Mouse (Mus musculus): Measurements from ENCODE around the gene Cdc37l1. TPM values are rescaled to one million over a fixed set of nuclear protein-coding genes. Genes with fewer than 3 reads are reported as not detected.

Gene Cdc37l1
- polyA plus RNA-seq, 1 experiment, result 70.6 TPM

GRCm38 (mm10) chr19:28968178-28968577 is 22.0 kb upstream of the Cdc37l1 start:
- Histone ChIP-seq H3K4me1 (ENCODE audit: control insufficient read depth, insufficient read depth, low read length) (peaks cover 5% of the 10 kb centered on the region; the same call in 1 of the 2 replicates), H3K4me3 (ENCODE audit: insufficient read depth, low read length) (no peak overlapping the region), H3K27ac (ENCODE audit: insufficient read depth, low read length) (no peak overlapping the region)
- TF ChIP-seq POLR2A (IDR thresholded peaks at IDR 0.05; ENCODE audit: low read depth, low read length) (no peak), CTCF (IDR thresholded peaks at IDR 0.05; ENCODE audit: borderline replicate concordance, insufficient read depth, low read length) (no peak)

DNA sequence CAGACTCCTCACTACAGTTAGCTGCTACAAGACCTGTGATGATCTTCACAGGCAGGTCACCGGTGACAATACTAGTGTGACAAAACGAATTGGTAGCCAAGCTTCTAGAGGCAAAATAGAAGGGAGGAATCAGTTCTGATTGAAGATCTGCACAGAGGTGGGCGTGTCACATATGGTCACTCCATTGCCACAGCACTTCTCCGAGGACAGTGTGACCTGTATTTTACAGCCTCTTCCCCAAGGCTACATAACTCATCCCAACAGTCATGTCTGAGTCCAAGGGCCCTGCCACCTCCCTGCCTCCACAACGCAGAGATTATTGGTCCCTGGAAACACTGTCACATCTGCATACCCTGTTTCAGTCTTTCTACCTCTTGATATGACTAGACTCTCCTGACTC is 20.9 kb upstream of the Cdc37l1 start:
- Histone ChIP-seq H3K4me3 (ENCODE audit: insufficient read depth, low read length) (no peak overlapping the region), H3K27ac (ENCODE audit: insufficient read depth, low read length) (no peak overlapping the region), H3K4me1 (ENCODE audit: control insufficient read depth, insufficient read depth, low read length) (peaks cover 5% of the 10 kb centered on the region; the same call in 1 of the 2 replicates)
- TF ChIP-seq CTCF (IDR thresholded peaks at IDR 0.05; ENCODE audit: borderline replicate concordance, insufficient read depth, low read length), result no peak
- TF ChIP-seq POLR2A (IDR thresholded peaks at IDR 0.05; ENCODE audit: low read depth, low read length), result no peak

GRCm38 (mm10) chr19:28970251-28970650 is 19.9 kb upstream of the Cdc37l1 start:
- no peak for TF ChIP-seq CTCF (IDR thresholded peaks at IDR 0.05; ENCODE audit: borderline replicate concordance, insufficient read depth, low read length)
- no peak for TF ChIP-seq POLR2A (IDR thresholded peaks at IDR 0.05; ENCODE audit: low read depth, low read length)
- H3K4me1 ChIP-seq (ENCODE audit: control insufficient read depth, insufficient read depth, low read length), result no peaks in the 10 kb centered on the region
- no peak overlapping the region for H3K4me3 ChIP-seq (ENCODE audit: insufficient read depth, low read length)
- no peak overlapping the region for H3K27ac ChIP-seq (ENCODE audit: insufficient read depth, low read length)

- TF ChIP-seq POLR2A (IDR thresholded peaks at IDR 0.05; ENCODE audit: low read depth, low read length) (no peak), CTCF (IDR thresholded peaks at IDR 0.05; ENCODE audit: borderline replicate concordance, insufficient read depth, low read length) (peak; percentile 67)
- H3K4me3 ChIP-seq (ENCODE audit: insufficient read depth, low read length), result peak overlapping the region; percentile 8
- no peaks in the 10 kb centered on the region for H3K4me1 ChIP-seq (ENCODE audit: control insufficient read depth, insufficient read depth, low read length)
- no peak overlapping the region for H3K27ac ChIP-seq (ENCODE audit: insufficient read depth, low read length)
Measured at GRCm38 (mm10) chr19:28974862-28975611, 15.1 kb upstream of the Cdc37l1 start.

DNA sequence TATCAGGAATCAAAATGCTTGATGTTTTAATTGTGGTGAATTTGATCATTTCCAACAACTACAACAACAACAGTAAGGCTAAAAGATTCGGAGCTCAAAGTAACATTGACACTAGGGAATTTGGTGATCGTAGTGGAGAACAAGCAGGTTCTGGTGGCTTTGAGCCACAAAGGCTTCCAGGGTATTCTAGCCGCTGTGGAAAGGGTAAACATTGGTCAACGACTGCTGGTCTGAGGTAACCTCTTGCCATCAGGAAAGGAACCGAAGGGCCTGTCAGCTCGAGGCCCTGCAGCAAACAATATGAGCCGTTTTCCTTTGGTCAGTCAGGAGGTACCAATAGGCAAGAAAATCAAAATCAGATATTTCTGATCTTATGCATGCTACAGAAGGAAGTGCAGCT is 7.5 kb upstream of the Cdc37l1 start:
- no peak for TF ChIP-seq POLR2A (IDR thresholded peaks at IDR 0.05; ENCODE audit: low read depth, low read length)
- no peak for TF ChIP-seq CTCF (IDR thresholded peaks at IDR 0.05; ENCODE audit: borderline replicate concordance, insufficient read depth, low read length)
- no peak overlapping the region for H3K27ac ChIP-seq (ENCODE audit: insufficient read depth, low read length)
- no peak overlapping the region for H3K4me3 ChIP-seq (ENCODE audit: insufficient read depth, low read length)
- no peaks in the 10 kb centered on the region for H3K4me1 ChIP-seq (ENCODE audit: control insufficient read depth, insufficient read depth, low read length)

- TF ChIP-seq CTCF (IDR thresholded peaks at IDR 0.05; ENCODE audit: borderline replicate concordance, insufficient read depth, low read length), result no peak
- TF ChIP-seq POLR2A (IDR thresholded peaks at IDR 0.05; ENCODE audit: low read depth, low read length), result no peak
- Histone ChIP-seq H3K4me1 (ENCODE audit: control insufficient read depth, insufficient read depth, low read length) (no peaks in the 10 kb centered on the region), H3K4me3 (ENCODE audit: insufficient read depth, low read length) (peak overlapping the region; percentile 97), H3K27ac (ENCODE audit: insufficient read depth, low read length) (peak overlapping the region; percentile 49; the same call in 1 of the 2 replicates)
Measured at GRCm38 (mm10) chr19:28989515-28989914, 637 bp upstream of the Cdc37l1 start.

GRCm38 (mm10) chr19:28990590-28991221 is 554 bp downstream of the Cdc37l1 start:
- TF ChIP-seq CTCF (IDR thresholded peaks at IDR 0.05; ENCODE audit: borderline replicate concordance, insufficient read depth, low read length) (no peak), POLR2A (IDR thresholded peaks at IDR 0.05; ENCODE audit: low read depth, low read length) (no peak)
- no peaks in the 10 kb centered on the region for H3K4me1 ChIP-seq (ENCODE audit: control insufficient read depth, insufficient read depth, low read length)
- peak overlapping the region; percentile 46 for H3K27ac ChIP-seq (ENCODE audit: insufficient read depth, low read length)
- H3K4me3 ChIP-seq (ENCODE audit: insufficient read depth, low read length), result peak overlapping the region; percentile 97

- H3K4me3 ChIP-seq (ENCODE audit: insufficient read depth, low read length), result peak overlapping the region; percentile 97
- no peak for TF ChIP-seq POLR2A (IDR thresholded peaks at IDR 0.05; ENCODE audit: low read depth, low read length)
- TF ChIP-seq CTCF (IDR thresholded peaks at IDR 0.05; ENCODE audit: borderline replicate concordance, insufficient read depth, low read length), result no peak
Measured at GRCm38 (mm10) chr19:28991391-28991790, 1.2 kb downstream of the Cdc37l1 start.

DNA sequence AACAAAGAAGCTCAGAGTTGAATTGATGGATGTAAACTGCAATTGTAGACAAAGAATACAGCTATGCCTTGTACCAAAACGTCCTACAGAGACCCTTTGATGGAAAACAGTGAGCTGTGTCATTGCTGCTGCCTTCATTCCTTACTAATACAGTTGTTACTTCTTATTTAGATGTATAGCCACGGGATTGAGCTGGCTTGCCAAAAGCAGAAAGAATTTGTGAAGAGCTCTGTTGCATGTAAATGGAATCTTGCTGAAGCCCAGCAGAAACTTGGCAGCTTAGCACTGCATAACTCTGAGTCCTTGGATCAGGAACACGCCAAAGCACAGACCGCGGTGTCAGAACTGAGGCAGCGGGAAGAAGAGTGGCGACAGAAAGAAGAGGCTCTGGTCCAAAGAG is 4.7 kb downstream of the Cdc37l1 start:
- TF ChIP-seq POLR2A (IDR thresholded peaks at IDR 0.05; ENCODE audit: low read depth, low read length), result no peak
- TF ChIP-seq CTCF (IDR thresholded peaks at IDR 0.05; ENCODE audit: borderline replicate concordance, insufficient read depth, low read length), result no peak
- Histone ChIP-seq H3K27ac (ENCODE audit: insufficient read depth, low read length) (no peak overlapping the region), H3K4me3 (ENCODE audit: insufficient read depth, low read length) (no peak overlapping the region), H3K4me1 (ENCODE audit: control insufficient read depth, insufficient read depth, low read length) (no peaks in the 10 kb centered on the region)

More at GRCm38 (mm10) chr19:28991391-28991790, 1.2 kb downstream of the Cdc37l1 start:
- no peak overlapping the region for H3K27ac ChIP-seq (ENCODE audit: insufficient read depth, low read length)
- no peaks in the 10 kb centered on the region for H3K4me1 ChIP-seq (ENCODE audit: control insufficient read depth, insufficient read depth, low read length)

DNA sequence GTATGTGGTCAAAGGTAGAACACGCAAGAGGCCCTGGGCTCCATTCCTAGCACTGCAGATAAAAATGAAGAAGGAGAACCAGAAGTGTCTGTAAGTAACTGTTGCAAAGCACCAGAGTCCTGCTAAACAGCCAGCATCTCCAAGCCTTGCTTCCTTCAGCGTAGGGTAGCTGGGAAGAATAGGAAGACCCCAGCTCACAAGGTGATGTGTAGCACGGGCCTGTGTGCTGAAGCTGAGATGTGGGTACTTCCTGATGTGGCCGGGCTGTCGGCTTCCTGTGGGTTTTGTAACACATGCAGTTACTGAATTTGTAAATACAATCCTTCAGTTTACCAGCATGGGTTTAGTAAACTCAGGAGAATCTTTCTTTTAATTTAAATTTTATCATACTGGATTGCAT is 5.2 kb downstream of the Cdc37l1 start:
- TF ChIP-seq POLR2A (IDR thresholded peaks at IDR 0.05; ENCODE audit: low read depth, low read length) (no peak), CTCF (IDR thresholded peaks at IDR 0.05; ENCODE audit: borderline replicate concordance, insufficient read depth, low read length) (no peak)
- Histone ChIP-seq H3K27ac (ENCODE audit: insufficient read depth, low read length) (no peak overlapping the region), H3K4me3 (ENCODE audit: insufficient read depth, low read length) (no peak overlapping the region), H3K4me1 (ENCODE audit: control insufficient read depth, insufficient read depth, low read length) (no peaks in the 10 kb centered on the region)

All from embryonic fibroblast, embryonic 13.5 days (primary cell).